Mouse (Mus musculus): ENCODE measurements around the gene Mucl3. TPM values are rescaled to one million over a fixed set of nuclear protein-coding genes. Genes with fewer than 3 reads are reported as not detected.

Mucl3 gene
- total RNA-seq, 2 experiments from 2014 or later: not detected

DNA sequence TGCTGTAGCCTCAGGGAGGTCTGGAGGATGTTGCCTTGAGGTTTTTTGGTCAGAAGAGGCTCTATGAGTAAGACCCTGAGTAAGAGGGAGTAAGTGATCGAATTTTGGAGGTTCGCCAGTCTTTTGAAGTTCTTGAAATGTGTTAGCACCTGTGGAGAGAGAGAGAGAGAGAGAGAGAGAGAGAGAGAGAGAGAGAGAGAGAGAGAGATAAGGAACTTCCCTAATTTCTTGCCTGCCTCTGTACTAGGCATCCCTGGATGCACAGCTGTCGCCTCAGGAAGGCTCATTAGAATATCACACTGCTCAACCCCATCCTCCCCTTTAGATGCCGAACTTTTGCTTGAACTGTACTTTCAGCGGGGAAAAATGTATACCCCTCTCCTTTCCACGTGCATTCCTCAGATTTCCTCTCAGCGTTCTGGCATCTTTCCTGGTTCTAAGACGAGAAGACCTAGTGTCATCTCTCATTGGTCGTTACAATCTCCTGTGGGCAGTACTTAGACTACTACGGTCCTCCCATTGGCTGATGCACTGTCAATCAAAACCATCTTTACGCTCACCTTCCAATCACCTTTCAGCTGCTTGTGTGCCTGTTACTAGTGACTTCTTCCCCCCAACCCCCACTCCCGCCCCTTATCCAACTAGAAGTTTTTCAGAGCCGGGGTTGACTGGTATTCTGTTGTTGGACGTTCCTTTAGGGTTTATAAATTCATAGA lies 4.9 kb downstream of the Mucl3 start:
- intact Hi-C loops (cut with DNase I): no loop called here
- peak; percentile 50 to 71 for DNase-seq (ENCODE audit: low spot score in 2 of 2)

DNA sequence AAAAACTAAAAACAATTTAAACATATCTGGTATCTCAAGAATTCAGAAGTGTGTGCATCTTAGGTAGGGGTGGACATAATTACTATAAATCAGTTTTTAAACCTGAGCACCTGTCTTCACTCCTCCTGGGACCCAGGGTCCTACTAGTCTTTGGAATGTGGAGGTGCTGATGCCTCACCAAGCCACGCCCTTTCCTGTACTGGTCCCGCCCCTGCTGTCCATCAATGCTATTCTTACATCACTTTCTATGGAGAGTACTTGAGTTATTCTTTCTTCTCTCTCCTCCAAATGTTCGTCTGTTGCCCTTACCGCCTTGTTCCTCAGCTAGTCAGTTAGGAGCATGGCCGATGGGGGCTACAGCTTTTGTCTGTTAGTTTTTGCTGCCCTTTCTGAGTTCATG lies 7.1 kb downstream of the Mucl3 start:
- DNase-seq (ENCODE audit: low spot score in 2 of 2): peak in 1 of 2 experiments; percentile 62

DNA sequence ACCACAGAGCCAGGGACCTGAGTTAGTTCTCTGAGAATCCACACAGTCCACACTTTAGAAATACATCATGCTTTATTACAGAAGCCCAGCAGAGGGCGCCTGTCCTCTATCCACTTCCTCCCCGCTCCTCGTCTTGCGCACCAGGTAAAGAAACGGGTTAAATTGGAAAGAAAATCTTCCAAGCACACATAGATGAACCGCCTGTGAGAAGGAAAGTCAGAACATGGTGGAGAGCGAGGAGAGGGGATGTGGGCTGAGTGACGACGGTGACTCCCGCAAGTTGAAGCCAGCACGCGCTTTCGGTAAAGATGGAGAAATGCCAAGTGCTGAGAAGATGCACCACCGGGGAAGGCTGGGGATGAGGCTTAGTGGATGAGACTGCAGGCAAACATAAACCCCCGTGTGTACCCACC lies 7.8 kb downstream of the Mucl3 start:
- peak; percentile 86 to 92 for DNase-seq (ENCODE audit: low spot score in 2 of 2)
- intact Hi-C loops (cut with DNase I): loop anchor here (1.0 kb wide), 3 partner anchors 32 to 90 kb away; partner anchors contain the start of gene Vars2

More for the DNA sequence above, 7.1 kb downstream of the Mucl3 start:
- intact Hi-C loops (cut with DNase I): no loop called here

DNA sequence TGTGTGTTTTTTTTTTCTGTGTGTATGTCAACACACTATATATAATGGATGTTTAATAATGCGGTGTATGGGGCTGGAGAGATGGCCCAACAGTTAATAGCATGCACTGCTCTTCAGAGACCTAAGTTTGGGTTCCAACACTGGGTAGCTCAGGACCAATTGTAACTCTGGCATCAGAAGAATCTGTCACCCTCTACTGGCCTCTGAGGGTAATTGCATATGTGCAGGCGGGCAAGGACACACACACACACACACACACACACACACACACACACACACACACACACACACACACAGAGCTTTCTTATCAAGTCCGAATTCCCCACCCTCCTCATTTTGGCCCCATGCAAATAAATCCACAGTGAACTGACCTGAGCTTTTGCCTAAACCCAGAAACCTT lies 8.3 kb downstream of the Mucl3 start:
- peak in 1 of 2 experiments; percentile 54 for DNase-seq (ENCODE audit: low spot score in 2 of 2)
- intact Hi-C loops (cut with DNase I): loop anchor here (1.0 kb wide), 3 partner anchors 32 to 90 kb away; partner anchors contain the start of gene Vars2

DNA sequence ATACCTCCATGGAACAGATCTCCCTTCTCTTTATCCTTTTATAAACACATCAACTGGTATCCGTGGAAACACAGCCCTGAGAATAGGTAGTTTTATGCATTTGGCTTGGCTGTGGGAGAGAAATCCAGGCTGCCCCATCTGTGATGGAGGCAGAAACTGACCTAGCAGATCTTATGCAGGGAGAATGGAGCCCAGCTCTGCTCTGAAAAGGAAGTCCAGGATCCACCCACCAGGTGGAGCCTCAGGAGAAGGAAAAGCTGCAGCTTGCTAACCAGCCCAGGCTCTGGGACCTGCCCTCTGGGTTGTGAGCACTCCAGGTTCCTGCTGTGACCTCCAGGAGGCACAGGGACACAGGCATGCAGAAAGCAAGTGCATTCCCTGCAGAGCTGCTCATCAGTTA lies 9.5 kb downstream of the Mucl3 start:
- peak; percentile 68 to 90 for DNase-seq (ENCODE audit: low spot score in 2 of 2)

DNA sequence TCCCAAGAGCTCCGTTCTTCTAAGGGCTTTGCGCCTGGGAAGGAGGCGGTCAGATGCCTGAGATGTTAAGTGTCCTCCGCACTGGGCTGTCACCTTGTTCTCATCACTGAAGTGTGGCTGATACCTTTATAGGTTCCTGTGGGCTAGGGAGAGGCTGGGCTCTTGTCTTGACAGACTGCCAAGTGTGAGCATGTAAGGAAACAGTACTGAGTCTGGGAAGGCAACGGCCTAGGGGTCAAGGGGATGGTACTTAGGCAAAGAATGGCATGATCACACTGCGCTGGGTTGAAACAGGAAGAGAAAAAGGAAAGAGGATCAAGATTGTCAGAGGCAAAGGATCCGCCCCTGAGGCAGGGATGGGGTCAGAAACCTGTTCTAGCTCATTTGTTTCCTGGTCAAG lies 17.0 kb downstream of the Mucl3 start, which contains the start of gene Gm9573:
Gene Gm9573, minus strand, starts transcription at position 101 of the 400 bp plus-strand sequence.
- no peak for DNase-seq (ENCODE audit: low spot score in 2 of 2)
- intact Hi-C loops (cut with DNase I): loop anchor here (2.0 kb wide), 1 partner anchor 20 kb away; no protein-coding TSS in a partner anchor

More for the DNA sequence above, 9.5 kb downstream of the Mucl3 start:
- intact Hi-C loops (cut with DNase I): no loop called here

DNA sequence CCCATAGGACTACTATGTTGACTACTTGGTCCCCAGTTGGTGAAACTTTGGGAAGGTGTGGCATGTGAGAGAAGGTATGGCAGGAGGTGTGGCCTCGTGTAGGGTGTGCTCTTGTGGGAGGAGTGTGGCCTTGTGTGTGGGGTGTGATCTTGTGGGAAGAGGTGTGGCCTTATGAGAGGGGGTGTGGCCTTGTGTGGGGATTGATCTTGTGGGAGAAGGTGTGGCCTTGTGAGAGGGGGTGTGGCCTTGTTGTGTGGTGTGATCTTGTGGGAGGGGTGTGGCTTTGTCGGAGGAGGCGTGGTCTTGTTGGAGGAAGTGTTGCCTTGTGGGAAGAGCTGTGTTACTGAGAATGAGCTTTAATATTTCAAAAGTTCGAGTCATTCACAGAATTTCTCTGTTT lies 26.4 kb downstream of the Mucl3 start:
- intact Hi-C loops (cut with DNase I): no loop called here
- no peak for DNase-seq (ENCODE audit: low spot score in 2 of 2)

DNA sequence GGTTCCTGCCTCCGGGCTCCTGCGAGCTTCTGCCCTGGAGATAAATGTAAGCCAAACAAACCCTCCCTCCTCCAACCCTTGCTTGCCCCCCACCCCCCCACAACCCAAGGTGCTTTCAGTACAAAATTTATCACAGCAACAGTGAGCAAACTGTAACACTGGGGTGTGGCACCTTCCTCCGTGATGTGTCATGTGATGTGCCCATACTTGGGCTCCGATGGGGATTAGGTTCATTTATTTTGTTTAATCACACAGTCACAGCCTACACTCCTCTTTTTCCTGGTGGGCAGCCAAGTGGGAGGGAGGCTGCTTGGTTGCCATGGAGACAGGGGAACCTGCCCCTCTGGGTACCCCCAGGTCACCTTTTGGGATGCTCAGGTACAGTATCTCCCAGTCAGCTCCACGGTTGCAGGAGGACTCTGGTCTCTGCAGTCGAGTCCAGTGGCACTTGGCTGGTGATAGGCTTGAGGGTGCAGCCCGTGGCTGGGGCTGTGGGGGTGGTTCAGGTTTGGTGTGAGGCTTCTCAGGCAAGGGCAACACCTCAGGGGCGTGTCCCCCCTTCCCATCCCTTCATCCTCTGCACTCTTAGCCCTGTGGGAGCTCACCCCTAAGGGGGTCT lies 41.6 kb downstream of the Mucl3 start:
- intact Hi-C loops (cut with DNase I): no loop called here

DNA sequence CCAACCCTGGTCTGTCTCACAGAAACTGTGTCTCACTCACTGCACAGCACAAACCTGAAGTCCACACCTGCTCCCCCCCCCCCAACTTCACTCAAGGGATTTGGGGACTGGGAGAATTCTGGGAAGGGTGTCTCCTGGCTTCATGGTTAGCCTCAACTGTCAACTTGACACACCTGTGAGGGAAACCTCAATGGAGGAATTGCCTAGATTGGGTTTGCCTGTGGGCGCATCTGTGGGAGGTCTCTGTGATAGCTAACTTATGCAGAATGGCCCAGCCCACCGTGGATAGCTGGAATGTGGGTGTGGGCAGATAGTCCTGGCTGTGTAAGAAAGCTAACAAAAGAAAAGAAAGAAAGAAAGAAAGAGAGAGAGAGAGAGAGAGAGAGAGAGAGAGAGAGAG lies 42.2 kb downstream of the Mucl3 start, which contains the start of gene Sfta2:
Gene Sfta2, plus strand, starts transcription at position 301 of the 400 bp plus-strand sequence.
- no peak for DNase-seq (ENCODE audit: low spot score in 2 of 2)
- intact Hi-C loops (cut with DNase I): no loop called here

More for the DNA sequence above, 41.6 kb downstream of the Mucl3 start:
- DNase-seq (ENCODE audit: low spot score in 2 of 2): no peak

DNA sequence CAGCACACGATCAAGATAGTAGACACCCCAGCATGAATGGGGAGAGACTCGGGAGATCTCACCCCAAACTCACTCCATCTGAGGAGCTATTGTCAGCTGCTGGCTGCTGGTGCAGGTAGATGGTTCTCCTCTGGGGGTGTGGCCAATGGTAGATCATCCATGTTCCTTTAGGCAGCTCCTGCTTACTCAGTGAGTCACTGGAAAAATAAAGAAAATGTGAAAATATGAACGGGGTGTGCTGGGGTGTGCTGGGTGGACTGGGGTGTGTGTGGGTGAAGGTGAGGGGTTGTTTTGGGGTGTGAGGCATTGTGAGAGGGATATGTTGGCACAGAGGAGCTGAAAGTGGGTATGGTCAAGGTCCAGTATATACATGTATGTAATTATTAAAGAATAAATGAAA lies 46.1 kb downstream of the Mucl3 start:
- intact Hi-C loops (cut with DNase I): no loop called here
- DNase-seq (ENCODE audit: low spot score in 2 of 2): no peak

DNA sequence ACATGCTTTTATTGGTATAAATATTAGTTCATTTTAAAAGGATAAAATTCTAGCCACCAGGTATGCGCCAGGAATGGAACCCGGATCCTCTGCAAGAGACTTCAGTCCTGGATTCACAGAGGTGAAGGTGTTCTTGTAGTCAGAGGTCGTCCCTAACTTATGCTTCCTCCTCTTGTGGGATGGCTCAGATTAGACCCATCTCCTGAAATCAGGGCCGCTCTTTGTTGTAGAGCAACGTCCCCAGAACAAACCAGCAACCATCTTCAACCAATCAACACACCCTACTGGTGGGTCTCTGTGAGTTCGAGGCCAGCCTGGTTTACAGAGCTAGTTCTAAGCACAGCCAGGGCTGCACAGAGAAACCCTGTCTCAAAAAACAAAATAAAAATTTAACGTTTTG lies 49.0 kb downstream of the Mucl3 start:
- intact Hi-C loops (cut with DNase I): no loop called here
- no peak for DNase-seq (ENCODE audit: low spot score in 2 of 2)

DNA sequence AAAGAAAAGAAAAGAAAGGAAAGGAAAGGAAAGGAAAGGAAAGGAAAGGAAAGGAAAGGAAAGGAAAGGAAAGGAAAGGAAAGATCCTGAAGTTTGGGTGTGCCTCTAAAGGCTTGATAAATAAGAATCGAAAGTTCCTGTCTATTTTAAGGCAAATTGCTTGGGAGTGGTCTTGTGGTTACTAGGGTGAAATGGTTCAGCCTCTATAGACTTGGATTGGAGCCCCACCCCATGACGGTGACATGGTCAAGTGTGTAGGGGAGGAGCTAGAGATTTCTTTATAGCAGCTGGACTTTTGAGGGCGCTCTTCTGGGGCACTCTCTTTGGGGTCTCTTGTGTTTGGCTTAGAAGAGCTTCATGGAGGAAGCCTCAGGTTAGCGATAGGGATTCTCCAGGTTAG lies 49.7 kb downstream of the Mucl3 start:
- no peak for DNase-seq (ENCODE audit: low spot score in 2 of 2)
- intact Hi-C loops (cut with DNase I): no loop called here

DNA sequence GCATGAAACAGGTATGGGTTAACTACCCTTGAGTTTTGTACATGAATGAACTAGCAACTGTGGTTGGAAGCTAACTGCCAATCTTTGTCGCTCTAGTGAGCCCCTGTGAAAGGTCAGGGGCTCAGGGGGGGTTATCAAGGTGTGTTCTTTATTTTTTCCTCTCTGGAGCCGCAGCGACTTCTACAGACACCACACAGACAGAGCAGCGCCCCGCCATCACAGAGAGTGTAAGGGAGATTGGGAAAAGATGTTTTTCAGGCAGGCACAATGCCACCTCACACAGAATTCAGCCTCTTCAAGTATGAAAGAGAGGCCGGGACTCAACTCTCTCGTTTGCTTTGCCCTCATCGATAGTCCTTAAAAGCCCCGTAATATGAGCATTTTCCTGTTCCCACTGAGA lies 51.4 kb downstream of the Mucl3 start:
- no peak for DNase-seq (ENCODE audit: low spot score in 2 of 2)
- intact Hi-C loops (cut with DNase I): no loop called here

DNA sequence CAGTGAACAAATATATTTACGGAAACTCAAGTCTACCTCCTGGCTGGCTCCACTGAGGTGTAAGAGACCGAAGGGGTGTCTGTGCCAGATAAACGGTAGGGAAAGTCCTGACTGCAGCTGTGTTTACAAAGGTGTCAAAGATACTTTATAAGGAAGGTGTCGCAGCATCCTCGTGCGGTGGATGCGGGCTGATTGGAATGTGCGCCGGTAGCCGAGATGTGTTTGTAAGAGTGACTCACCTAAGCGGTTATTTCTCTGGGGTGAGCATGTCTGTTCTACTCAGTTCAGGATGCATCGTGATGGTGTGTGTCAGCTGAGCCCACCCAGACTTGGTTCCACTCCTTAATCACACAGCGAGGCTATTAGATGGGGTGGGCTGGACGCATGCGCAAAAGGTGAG lies 51.8 kb downstream of the Mucl3 start:
- peak; percentile 7 to 15 for DNase-seq (ENCODE audit: low spot score in 2 of 2)
- intact Hi-C loops (cut with DNase I): loop anchor here (1.0 to 2.0 kb wide), 2 partner anchors 44 to 75 kb away; partner anchors contain the start of gene Vars2

DNA sequence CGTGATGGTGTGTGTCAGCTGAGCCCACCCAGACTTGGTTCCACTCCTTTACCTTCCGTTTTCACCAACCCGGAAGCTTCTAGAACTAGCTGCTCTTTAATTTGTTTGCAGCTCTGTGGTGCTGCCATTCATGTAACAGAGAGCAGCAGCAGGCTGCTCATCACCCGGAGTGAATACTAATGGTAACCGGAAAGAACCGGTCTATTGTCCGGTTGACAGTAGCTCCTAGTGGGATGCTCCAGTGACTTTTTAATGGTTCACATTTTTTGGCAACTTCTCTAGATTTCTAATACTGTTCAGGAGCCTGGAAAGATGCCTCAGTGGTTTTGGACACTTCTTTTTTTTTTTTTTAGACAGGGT lies 52.3 kb downstream of the Mucl3 start:
- intact Hi-C loops (cut with DNase I): loop anchor here (1.0 to 2.0 kb wide), 2 partner anchors 44 to 76 kb away; partner anchors contain the start of gene Vars2
- DNase-seq (ENCODE audit: low spot score in 2 of 2): no peak

DNA sequence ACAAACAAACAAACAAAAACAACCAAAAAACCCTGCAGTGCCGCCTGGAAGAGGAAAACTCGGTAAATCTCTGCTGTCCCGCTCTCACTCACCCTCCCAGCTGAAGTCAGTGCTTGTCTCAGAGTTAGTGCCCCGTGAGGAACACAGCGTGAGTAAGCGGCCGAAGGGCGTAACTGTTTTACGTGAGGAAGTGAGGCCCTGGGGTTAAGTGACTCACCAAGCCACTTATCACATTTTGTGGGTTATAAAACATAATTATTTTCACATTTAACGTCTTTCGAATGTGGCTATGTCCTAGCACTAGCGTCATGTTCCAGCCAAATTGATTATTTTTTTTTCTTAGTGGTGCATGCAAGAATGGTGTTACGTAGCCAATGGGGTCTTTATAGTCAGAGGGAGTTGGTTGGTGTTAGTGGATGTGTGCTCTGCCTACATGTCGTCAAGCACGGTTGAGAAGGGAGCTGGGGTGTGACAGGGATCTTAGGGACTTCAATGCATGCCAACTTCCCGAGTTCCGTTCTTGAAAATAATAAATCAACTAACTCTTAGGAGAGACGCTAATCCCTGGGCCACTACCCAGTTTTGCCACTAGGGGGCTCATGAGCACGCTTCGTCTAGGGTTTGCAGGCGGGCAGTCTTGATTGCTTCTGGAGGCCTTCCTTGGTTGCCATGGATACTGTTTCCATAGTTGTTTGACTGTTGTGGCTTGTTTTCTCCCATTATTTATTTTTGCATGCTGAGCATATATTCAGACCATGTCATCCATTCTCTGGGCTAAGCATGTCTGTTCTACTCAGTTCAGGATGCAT lies 52.9 kb downstream of the Mucl3 start:
- intact Hi-C loops (cut with DNase I): loop anchor here (1.0 to 2.0 kb wide), 2 partner anchors 45 to 76 kb away; partner anchors contain the start of gene Vars2
- DNase-seq (ENCODE audit: low spot score in 2 of 2): peak; percentile 80 to 83

DNA sequence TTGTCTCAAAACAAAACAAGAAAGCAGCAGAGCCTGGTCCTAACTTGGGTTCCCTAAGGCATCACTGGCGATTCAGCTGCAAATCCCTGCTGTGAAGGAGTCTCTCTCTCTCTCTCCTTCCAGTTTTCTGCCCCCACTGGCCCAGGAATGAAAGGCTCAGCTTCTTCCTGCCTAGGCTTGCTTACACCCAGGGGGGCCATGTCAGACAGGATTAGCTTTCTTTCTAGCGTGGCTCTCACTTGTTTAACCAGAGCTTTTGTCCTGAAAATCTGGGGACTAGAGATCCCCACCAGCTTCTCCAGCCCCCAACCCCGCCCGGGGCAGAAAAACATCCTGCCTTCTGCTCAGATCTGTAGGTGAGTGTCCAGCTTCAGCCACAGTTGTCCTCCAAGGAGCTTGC lies 55.1 kb downstream of the Mucl3 start:
- intact Hi-C loops (cut with DNase I): no loop called here
- DNase-seq (ENCODE audit: low spot score in 2 of 2): no peak

DNA sequence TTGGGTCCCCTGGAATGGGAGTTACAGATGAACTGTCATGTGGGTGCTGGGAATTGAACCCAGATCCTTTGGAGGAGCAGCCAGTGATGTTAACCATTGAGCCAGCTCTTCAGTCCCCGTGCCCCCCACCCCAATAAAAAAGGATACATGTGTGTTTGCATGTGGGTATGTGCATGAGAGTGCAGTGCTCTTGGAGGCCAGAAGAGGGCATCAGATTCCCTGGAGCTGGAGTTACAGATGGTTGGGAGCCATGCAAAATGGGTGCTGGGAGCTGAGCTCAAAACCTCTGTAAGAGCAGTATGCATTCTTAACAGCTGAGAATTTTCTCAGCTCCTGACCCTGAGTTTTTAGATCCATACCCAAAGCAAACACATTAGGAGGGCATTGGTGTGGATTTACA lies 56.2 kb downstream of the Mucl3 start:
- DNase-seq (ENCODE audit: low spot score in 2 of 2): no peak
- intact Hi-C loops (cut with DNase I): no loop called here

Data from left cerebral cortex, postnatal 25 days (tissue).